Mouse (Mus musculus) skeletal muscle tissue, adult 2 months (tissue): ENCODE results near the gene Ctnna3.

ENCODE experiments used
- DNase-seq: peaks from one replicate; pipeline ENCODE4 v3.0.0-alpha.2; 2012; ENCODE audit warnings: low read depth, low spot score

Ctnna3 gene

DNA sequence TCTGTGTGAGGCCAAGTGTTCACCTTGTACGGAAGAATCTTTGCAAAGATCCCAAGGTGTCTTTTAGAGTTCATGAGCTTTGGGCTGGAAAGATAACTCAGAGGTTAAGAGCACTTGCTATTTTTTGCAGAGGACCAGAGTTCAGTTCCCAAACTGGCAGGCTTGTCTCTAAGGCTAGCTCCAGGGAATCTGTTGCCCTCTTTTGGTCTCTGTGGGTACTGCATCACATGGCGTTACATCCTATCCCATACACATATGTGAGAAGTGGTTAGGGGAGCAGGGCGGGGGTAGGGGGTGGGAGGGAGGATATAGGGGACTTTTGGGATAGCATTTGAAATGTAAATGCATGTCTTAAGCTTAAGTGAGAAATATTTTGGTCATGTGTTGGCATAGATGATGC, 262.1 kb downstream of the Ctnna3 start:
- DNase-seq, result peak; percentile 11

DNA sequence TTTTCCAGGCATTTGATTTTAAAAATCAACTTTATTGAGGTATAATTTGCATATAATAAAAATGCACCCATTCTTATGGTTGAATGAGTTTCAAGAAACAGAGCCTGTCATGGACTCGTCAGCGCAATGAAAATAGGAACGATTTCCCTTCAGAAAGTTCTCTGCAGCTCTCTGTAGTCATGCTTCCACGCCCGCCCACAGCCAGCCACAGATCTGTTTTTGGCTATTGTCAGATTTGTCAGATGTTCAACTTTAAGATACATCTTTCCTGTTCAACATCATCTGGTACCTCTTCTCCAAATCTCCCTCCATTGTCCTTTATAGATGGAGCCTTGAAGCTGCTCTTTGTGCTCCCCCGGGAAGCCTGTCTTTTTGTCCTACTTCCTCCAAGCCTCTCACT, 280.3 kb downstream of the Ctnna3 start:
- no peak for DNase-seq

DNA sequence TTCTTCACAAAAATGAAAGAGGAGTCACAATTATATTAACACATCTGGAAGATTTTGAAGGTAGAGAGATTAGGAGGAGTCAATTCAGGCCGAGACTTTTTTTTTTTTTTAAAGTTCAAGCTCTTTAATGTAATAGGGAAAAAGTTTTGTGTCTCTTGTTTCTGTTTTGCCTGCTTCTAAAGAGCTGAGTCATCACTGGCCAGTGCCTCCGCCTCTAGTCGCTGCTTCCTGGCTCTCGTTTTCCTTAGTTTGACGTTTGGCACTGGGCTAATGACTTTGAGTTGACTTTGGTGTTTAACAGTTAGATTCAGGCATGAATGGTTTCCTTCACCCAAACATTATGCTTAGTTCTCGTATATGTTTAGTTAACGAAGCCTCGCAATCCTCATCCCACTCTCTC, 282.6 kb downstream of the Ctnna3 start:
- DNase-seq, result no peak

DNA sequence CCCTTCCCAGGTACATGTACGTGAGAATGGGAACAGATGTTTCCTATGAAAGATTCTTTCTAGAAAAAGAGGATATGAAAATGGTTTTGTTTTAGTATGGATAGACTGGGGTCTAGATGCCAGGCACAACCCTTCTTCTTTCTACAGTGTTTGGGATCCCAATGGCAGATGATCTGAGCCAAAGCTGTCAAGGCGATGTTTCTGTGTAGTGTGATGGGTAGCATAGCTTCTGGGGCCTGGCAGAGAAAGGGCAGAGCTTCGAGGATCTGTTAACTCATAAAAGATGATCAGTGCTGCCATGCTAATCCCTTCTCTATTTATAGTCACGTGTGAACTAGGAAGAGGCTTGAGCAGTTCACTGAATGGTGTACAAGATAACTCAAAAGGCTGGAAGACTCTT, 284.3 kb downstream of the Ctnna3 start:
- no peak for DNase-seq

DNA sequence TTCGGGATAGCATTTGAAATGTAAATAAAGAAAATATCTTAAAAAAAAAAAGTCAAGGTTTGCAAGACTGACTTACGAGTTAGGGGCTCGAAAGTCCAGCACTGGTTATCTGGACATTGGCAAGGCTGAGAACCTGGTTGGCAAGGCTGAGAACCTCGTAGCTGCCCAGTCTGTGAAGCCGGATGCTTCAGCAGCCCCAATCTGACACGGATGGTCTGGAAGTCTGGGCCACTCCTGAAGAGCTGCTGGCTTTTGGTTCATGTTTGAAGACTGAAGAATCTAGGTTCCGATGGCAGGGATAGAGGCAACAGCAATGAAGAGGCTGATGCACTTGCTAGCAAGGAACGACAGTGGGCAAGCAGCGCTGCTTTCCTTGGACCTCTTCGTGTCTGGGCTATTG, 339.0 kb downstream of the Ctnna3 start:
- DNase-seq, result no peak

DNA sequence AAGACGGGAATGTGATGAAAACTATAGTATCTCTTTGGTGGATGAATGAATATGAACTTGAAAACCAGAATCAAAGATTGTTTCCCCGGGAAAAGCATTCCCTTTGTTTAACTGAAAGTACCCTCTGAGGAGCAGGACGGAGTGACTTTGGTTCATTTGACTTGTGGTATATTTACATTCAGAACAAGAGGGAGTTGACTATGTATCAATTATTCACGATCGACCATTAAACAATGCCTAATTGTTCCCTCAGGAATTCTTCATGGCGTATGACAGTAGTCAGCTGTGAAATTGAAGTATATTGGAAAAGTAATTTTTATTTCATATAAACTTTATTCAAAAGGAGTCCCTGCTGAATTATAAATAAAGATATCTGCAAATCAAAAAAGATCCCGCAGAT, 341.8 kb downstream of the Ctnna3 start:
- no peak for DNase-seq

DNA sequence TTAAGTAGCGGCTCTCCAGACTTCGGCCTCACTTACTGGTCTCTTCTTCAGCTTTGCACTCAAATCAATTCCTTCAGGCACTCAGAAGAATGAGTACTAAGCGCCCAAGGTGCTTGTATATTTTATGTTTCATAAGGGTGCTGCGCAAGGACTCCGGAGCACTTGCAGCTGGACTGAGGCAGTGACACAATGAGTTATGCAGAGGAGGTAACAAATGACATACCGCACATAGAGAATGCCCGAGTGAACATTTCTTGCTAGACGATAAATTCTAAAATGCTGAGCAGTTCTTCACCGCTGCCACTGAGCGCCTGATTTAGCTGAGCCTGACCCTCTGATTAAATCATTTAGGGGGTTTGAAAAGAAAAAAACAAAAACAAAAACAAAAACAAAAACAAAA, 342.2 kb downstream of the Ctnna3 start:
- no peak for DNase-seq

DNA sequence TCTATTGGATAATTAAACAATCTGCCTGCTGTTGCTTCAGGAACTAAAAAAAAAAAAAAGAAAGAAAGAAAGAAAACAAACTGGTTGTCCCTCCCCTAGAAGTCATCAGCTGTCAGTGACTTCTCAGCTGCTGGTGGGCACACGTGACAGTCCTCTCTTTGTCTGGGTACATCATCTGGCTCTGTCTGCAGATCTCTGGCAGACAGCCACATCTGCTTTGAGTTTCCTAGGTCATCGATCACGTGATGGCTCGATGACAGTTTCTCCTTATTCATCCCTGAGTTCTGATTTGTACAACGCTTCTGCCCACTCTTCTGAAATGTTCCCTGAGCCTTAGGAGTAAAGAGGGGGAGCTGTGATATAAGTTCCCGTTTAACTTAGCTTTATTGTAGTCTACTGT, 352.1 kb downstream of the Ctnna3 start:
- no peak for DNase-seq

DNA sequence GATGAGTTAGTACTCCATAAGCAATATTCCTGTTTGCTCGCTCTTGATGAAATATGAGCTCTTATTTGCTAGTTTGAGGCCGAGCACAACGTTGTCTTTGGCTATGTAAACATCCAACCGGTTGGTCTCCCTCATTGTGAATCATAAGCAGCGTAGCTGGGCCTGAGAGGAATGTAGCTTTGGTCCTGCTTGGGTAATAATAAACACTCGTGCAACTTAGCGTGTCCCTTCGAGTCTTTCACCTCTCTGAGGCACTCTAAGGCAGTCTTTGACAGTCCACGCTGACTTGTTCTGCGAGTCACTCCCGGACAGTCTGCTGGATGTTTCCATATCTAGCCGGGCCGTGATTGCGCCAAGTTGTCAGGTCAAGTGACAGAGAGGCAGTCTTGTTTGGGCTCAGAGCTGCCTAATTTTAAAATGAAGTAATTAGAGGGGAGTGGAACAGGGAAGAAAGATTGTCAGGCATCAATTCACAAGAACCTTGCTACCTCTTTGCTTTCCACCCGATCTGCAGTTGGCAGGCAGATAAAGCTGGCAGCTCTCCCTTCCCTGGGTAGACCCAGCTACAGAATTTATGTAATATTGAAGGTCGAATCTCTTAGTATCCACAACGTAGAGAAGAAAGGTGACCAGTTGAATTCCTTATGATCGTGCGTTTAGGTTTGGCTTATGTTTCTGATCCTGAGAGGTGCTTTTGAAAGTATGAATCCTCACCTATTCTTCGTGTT, 355.1 kb downstream of the Ctnna3 start:
- DNase-seq, result no peak

DNA sequence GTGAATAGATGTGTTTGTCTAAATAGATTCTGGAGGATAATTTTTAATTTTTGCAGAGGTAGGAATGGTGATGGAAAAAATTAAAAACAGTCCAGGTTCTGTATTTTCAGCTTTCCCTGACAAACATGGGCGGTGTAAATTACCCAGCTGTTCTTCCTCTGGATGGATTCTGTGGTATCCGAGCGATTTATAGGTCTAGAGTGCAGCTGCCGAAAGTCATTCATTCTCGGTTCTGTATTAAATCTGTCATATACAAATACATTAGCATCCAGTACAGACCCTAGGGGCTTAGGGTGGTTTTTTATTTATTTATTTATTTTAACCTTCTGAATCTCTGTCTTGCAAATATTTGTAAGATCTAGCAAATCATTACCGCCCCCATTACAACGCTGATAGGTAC, 356.5 kb downstream of the Ctnna3 start:
- DNase-seq, result no peak

DNA sequence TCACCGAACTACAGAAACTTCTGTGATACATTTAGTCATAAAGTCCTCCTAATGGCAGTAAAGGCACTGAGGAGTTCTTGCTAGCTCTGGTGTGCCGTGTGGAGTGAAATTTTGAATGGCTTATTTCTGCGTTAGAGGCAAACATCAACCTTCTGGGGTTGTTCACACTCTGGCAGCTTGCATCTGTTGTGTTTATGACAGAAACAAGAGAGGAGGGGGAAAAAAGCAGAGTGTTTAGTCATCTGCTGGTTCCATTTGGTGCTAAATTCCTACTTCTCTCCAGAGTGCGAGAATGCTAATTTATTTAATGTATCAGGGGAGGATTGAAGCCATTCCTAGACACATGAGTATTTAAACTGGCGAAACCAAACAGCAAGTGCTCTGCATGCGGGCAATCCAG, 374.0 kb downstream of the Ctnna3 start:
- DNase-seq, result no peak

DNA sequence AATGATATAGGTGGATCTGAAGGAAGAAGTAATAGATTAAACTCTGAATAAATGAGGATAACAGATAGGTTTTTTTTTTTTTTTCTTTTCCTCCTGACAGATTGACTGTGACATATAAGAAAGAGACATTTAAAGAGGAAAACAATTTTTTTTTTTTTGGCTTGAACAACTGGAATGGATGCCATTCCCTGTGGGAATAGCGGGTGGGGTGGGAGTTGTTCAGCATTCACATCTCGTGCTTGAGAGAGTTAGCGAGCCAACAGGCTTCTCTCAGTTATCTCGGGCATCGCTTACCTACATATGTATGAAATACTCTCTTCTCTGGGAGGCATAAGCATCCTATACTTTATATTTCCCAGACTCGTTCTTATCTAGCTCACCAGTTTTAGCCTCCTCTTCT, 375.7 kb downstream of the Ctnna3 start:
- DNase-seq, result no peak

DNA sequence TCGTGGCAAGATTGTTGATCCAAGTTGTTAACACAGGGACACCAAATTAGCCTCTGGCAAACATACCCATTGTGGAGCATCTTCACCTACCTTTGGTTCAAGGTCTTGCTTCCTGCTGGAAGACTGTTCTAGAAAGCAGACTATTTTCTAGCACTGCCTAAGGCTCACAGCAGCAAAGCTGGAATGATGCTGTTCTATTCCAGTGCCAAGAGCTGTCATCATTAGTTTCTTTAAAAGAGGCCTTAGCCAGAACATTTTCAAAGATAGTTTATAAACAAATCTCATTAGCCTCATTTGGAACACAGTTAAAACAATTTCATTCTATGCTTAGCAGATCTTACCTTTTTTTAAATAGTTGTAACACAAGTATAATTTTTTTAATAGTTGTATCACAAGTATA, 376.4 kb downstream of the Ctnna3 start:
- no peak for DNase-seq

DNA sequence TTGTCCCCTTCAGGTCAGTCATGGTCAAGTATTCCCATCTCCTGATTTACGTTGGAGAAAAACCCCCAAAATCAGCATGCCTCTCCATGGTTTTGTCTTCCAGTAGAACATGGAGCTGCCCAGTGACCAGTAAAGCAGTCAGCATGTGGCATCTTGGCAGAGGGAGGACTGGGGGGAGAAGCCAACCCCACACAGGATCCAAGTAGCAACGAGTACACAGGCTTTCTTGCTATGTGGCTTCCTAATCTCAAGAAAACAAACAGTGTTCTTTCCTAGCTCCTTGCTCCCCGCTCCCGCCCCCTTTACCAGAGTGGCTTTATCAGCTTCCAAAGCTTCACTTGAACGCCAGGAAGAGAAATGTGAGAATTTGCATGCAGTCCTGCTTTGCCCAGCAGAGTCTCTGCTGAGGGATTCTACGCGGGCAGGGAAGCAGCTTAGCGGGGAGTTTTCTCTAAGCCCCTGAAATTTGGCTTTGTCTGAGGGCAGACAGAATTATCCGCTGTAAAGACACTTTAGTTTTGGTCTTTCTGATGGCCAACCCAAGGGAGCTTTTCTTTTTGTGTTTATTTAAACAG, 380.2 kb downstream of the Ctnna3 start:
- DNase-seq, result no peak

DNA sequence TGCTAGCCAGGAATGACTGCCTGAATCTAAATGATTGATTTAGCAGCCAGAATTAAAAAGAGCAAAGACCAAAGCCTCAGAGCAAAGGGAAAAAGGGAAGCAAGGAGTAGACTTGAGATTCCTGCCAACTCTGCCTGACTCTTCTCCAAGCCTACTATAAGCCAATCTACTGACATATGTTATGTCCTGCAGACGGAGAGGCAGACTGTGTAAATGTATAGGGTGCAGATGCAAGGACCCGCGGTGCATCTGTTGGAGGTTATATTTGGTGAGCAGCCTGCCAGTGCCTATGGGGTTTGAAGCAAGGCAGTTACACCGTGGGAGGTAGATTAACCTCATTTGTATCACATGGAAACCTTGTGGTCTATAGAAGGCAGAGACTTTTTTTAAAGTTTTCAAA, 409.1 kb downstream of the Ctnna3 start:
- DNase-seq, result no peak

DNA sequence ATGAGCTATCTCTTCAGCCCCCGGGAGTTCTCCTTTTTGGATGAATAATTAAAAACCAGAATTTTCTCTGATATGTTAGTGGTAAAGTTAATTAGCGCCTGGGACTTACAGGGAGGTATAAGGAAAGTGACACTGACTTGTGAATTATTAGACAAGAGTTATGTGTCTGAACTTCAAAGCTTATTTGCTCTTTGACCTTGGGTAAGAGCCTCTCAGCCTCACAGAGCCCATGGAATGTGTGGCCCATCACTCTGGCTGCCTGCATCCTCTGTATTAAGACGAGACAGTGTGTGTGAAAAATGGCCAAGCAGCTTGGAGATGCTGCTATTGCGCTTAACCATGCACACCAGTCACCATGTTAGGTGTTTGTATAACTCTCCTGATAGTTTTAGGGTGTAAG, 422.0 kb downstream of the Ctnna3 start:
- DNase-seq, result no peak

DNA sequence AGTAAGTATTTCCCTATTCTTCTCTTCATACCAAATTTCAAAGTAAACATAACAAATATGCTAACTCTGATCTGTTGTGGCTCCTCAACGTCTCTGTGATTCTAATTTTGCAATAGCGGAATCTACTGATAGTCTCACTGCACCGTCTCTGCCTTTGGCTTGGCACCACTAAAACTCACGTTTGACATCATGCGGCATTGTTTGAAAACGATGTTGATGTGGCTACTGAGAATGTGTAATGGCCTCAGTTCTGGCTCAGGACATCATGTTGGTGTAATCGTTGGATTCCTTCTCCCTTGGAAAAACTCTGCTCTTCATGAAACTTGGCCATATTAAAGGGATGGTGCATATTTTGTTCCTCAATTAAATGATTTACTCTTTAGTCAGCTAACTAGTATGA, 439.2 kb downstream of the Ctnna3 start:
- no peak for DNase-seq

DNA sequence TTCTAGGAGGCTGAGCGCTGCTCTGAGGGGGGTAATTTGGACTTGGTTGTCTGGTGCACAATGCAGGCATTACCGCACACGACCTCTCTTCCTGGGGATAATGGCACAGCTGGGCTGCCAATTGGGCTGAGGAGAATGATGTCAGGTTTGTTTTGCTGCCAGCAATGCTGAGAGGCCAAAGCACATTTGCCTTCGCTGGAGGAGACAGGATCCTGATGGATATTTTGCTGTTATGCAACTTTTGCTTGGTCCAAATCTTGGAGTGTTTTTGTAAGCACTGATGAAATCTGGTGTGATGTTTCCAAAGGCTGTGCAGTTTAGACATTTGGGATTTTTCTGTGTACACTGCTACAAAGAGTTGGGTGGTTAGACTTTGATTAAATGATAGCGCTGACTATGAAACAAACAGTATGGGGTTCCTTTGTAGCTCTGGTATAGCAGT, 450.6 kb downstream of the Ctnna3 start:
- peak; percentile 76 for DNase-seq

DNA sequence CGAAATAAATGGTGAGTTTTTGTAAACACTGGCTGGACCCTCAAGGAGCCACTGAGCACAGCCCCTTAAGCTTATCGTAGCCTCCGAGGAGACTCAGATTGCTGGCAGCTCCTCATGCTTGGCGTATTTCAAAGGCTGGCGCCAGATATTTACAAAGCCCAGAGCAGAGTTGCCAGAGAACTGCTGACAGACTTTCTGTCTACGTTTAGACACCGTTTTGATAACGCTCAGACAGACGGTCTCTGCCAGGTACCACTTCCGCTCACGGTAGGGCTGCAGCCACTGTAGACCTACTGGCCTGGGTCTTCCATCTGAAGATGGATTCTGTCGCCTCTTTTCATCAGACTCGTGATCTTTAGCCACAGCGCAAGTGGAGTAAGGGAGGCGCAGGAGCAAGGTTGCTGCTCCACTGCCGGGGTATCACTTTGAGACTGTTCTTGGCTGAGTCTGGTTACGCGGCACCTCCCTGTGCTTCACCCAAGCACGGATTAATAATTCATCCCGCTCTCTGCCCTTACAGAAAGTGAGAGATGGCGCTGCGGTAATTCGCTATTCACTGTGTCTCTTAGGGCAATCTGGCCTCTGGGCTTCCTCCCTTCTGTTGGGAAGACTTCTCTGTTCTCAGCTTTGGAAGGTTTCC, 456.7 kb downstream of the Ctnna3 start:
- no peak for DNase-seq

DNA sequence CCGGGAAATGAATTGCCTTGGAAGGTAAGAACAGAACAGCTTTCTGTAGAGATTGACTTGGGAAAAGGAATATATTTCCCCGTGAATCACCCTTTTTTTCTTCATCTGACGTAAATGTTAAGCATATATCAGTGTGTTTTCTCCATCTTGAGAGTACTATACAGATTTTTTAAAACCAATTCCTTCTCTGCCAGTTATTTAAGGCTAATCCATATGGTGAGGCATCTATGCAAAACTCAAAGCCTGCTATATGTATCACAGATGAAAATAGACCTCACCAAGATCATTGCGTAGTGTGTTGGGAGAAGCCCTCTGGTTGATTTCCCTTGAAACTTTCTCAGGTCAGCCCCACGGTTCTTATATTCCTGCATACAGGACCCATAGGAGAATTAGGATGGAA, 464.7 kb downstream of the Ctnna3 start:
- no peak for DNase-seq

DNA sequence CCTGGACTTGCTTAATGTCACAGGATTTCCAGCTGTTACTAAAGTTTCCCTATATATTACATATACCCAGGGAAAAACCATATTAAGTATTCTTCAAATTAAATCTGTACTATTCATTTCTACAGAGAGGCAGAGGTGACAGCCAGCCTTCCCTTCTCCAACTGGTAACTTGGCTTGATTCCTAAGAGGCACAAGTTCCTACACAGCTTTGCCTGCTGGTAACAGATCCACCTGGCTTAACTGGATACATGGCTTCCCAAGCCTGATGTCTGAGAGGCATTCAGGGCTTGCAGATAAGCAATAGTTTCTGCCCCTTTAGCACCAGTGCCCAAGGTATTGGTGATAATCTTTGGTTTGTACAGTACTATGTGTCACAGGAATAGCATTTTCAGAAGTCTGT, 470.0 kb downstream of the Ctnna3 start:
- DNase-seq, result peak; percentile 1

DNA sequence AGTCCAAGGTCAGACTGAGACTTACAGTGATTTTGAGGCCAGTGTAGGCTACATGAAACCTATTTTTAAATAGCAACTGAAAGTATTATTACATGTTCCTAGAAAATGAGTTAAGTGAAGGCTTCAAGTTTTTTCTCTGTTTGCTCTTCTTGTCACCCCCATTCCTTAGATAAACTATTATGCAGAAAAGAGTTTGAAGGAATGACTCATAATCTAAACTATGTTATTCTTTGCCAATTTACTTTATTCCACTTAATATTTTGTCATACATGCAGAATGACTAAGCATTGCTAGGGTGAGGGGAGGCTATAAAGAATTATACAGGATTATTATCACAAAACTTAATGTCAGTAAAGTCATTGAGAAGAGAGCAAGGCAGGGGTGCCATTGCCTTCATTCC, 479.0 kb downstream of the Ctnna3 start:
- DNase-seq, result no peak

DNA sequence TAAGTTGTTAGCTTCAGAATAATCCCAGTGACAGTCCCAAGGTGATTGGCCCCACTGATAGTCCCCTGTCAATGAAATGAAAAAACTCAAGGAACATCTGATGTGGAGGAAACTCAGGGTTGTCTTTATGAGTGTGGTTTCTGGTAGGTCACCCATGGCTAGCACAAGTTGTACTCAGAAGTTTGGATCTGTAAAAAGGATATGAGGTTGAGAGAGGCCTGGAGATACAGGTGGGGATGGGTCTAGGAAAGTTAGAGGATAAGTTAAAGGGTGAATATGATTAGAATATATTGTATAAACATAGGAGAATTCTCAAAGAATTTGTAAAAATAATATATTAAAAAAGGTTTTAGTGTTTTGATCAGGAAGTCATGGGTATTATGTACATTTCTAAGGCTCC, 497.4 kb downstream of the Ctnna3 start, which contains the start of gene Gm10118:
Gene Gm10118, minus strand, starts transcription at position 101 of the 400 bp plus-strand sequence.
- DNase-seq, result no peak
